Mouse (Mus musculus) liver, embryonic 14.5 days (tissue): ENCODE data around the gene Miip. TPM values are rescaled to one million over a fixed set of nuclear protein-coding genes. Genes with fewer than 3 reads are reported as not detected.
A peak's percentile ranks its signal among the peaks of the same experiment; 100 is the strongest.

Experiments used
- ATAC-seq: fragments of 200-750 bp; cut with Nextera tagmentation; 2 replicates; pipeline ENCODE4 v1.8.0; 2017; ENCODE audit warnings: moderate number of reproducible peaks, mild to moderate bottlenecking, moderate library complexity; ENCODE audit not compliant: insufficient read depth
- DNase-seq, 3 experiments: peaks; one replicate each; pipeline ENCODE4 v3.0.0-alpha.2; 2012 to 2013; ENCODE audit warnings: low read depth in 3 of 3, low spot score in 3 of 3
- H3K27ac ChIP-seq: fragments of 300-500 bp; sonication (generic); 2 replicates; pipeline ENCODE4 v1.5.1; 2014; ENCODE audit warnings: moderate library complexity, mild to moderate bottlenecking, control low read depth, inconsistent platforms
- H3K27me3 ChIP-seq: fragments of 300-500 bp; sonication (generic); 2 replicates; pipeline ENCODE4 v1.6.1; 2014; ENCODE audit warnings: mild to moderate bottlenecking, low read length, moderate library complexity; ENCODE audit not compliant: control insufficient read depth, insufficient read depth
- H3K36me3 ChIP-seq: fragments of 300-500 bp; sonication (generic); replicated peaks from 2 replicates; pipeline ENCODE4 v1.6.1; 2014; ENCODE audit warnings: low read depth; ENCODE audit not compliant: control insufficient read depth, insufficient read depth
- H3K4me1 ChIP-seq, 2 experiments: fragments of 200-500 bp in 1 of 2; fragments of 300-500 bp in 1 of 2; sonication (generic) in 1 of 2; replicated peaks; 2 replicates each; pipeline ENCODE4 v1.6.1; 2012 to 2014; ENCODE audit warnings: antibody characterized with exemption in 1 of 2, inconsistent platforms in 1 of 2, low read length in 1 of 2; ENCODE audit not compliant: control insufficient read depth in 2 of 2, insufficient read depth in 2 of 2
- H3K4me2 ChIP-seq: fragments of 300-500 bp; sonication (generic); 2 replicates; pipeline ENCODE4 v1.6.1; 2014; ENCODE audit warnings: low read depth, mild to moderate bottlenecking, control low read depth, moderate library complexity
- H3K4me3 ChIP-seq, 2 experiments: fragments of 200-500 bp in 1 of 2; fragments of 300-500 bp in 1 of 2; sonication (generic) in 1 of 2; 2 replicates each; pipeline ENCODE4 v1.5.1; 2012 to 2014; ENCODE audit warnings: low read depth in 2 of 2, low read length in 2 of 2, mild to moderate bottlenecking in 2 of 2, control low read depth in 1 of 2, inconsistent platforms in 1 of 2, moderate library complexity in 1 of 2; ENCODE audit not compliant: insufficient read depth in 1 of 2
- H3K9ac ChIP-seq: fragments of 300-500 bp; sonication (generic); replicated peaks from 2 replicates; pipeline ENCODE4 v1.6.1; 2014; ENCODE audit warnings: mild to moderate bottlenecking, control low read depth, moderate library complexity
- H3K9me3 ChIP-seq: fragments of 300-500 bp; sonication (generic); 2 replicates; pipeline ENCODE4 v1.6.1; 2016; ENCODE audit warnings: low read length, mixed read lengths; ENCODE audit not compliant: control insufficient read depth
- CTCF ChIP-seq: IDR thresholded peaks from 2 replicates; pipeline ENCODE4 v1.5.1; 2016; ENCODE audit warnings: antibody characterized with exemption, low read depth, control low read depth
- EP300 ChIP-seq: IDR thresholded peaks from 2 replicates; pipeline ENCODE4 v1.6.1; 2016; ENCODE audit warnings: antibody characterized with exemption, low read depth
- WGBS: fragments of 180-500 bp; shearing (Covaris S2); extraction: QIAGEN DNeasy Blood & Tissue Kit; methylation state at CpG from one replicate; pipeline ENCODE4 v1.1.7; 2014; ENCODE audit not compliant: insufficient replicate concordance; 5-methylcytosine and 5-hydroxymethylcytosine counted together
- polyA plus RNA-seq, 2 experiments: library from polyadenylated mRNA; depleted of rRNA in 1 of 2; stranded (reverse) in 1 of 2; unstranded in 1 of 2; fragments of >200 nt; fragmentation: Nextera tagmentation in 1 of 2; extraction: Ambion mirVana in 1 of 2; gene quantifications; 2 replicates each; pipeline versions ENCODE4 v1.2.1 to v1.2.3; 2012 to 2014

The Miip gene
- polyA plus RNA-seq, 2 experiments, result 18.5 to 33.8 TPM

GRCm38 (mm10) chr4:147814592-147815167 lies 53.9 kb downstream of the Miip start:
- Histone ChIP-seq H3K36me3 (no peaks in the 10 kb centered on the region), H3K4me3 (peak overlapping the region in 1 of 2 experiments; percentile 12; a peak in 1 of 4 replicates), H3K4me2 (peak overlapping the region; percentile 29; the same call in 1 of the 2 replicates), H3K9ac (no peak overlapping the region), H3K27ac (no peak overlapping the region), H3K4me1 (peaks cover 0 to 2% of the 10 kb centered on the region in 2 experiments; a peak in 1 of 4 replicates), H3K9me3 (no peaks in the 10 kb centered on the region), H3K27me3 (no peaks in the 10 kb centered on the region)
- WGBS, result 21% methylated on average over 2 of the region's 2 CpGs
- DNase-seq, result peak in 1 of 3 experiments; percentile 50
- TF ChIP-seq CTCF, result peak; percentile 69
- TF ChIP-seq EP300, result no peak
- ATAC-seq, result peak; percentile 27

GRCm38 (mm10) chr4:147813249-147813765 lies 55.3 kb downstream of the Miip start:
- no peak overlapping the region for H3K4me2 ChIP-seq
- no peaks in the 10 kb centered on the region for H3K9me3 ChIP-seq
- H3K27ac ChIP-seq, result no peak overlapping the region
- no peaks in the 10 kb centered on the region for H3K36me3 ChIP-seq
- 38% methylated on average over 5 of the region's 5 CpGs for WGBS
- H3K4me1 ChIP-seq, result peaks cover 0 to 3% of the 10 kb centered on the region in 2 experiments; a peak in 2 of 4 replicates
- DNase-seq (no peak), ATAC-seq (no peak)
- no peaks in the 10 kb centered on the region for H3K27me3 ChIP-seq
- H3K4me3 ChIP-seq, result no peak overlapping the region
- TF ChIP-seq CTCF (no peak), EP300 (no peak)
- H3K9ac ChIP-seq, result no peak overlapping the region

Other genes with a start within 250 kb of the Miip start
- 0.57 and 1.3 TPM in 2 replicates for gene Zfp979, start 226.3 kb downstream of the Miip start, polyA plus RNA-seq (2012; rRNA removed)
- 2.3 and 2.7 TPM in 2 replicates for gene Zfp979, start 226.3 kb downstream of the Miip start, polyA plus RNA-seq (2014; fragmentation: Nextera tagmentation; extraction: Ambion mirVana)
- not detected in 2 replicates for gene Zfp534, start 166.3 kb downstream of the Miip start, polyA plus RNA-seq (2012; rRNA removed)
- not detected in 2 replicates for gene Zfp534, start 166.3 kb downstream of the Miip start, polyA plus RNA-seq (2014; fragmentation: Nextera tagmentation; extraction: Ambion mirVana)
- 1.8 and 3.1 TPM in 2 replicates for gene Zfp984, start 59.0 kb downstream of the Miip start, polyA plus RNA-seq (2012; rRNA removed)
- 7.1 and 7.8 TPM in 2 replicates for gene Zfp984, start 59.0 kb downstream of the Miip start, polyA plus RNA-seq (2014; fragmentation: Nextera tagmentation; extraction: Ambion mirVana)
- 0.73 and 1.0 TPM in 2 replicates for gene Zfp933, start 20.4 kb downstream of the Miip start, polyA plus RNA-seq (2012; rRNA removed)
- gene Zfp933, start 20.4 kb downstream of the Miip start, polyA plus RNA-seq (2014; fragmentation: Nextera tagmentation; extraction: Ambion mirVana), result 1.2 and 1.8 TPM in 2 replicates
- gene Fv1, start 163 bp upstream of the Miip start, polyA plus RNA-seq (2012; rRNA removed), result 1.6 and 2.2 TPM in 2 replicates
- 1.5 and 1.6 TPM in 2 replicates for gene Fv1, start 163 bp upstream of the Miip start, polyA plus RNA-seq (2014; fragmentation: Nextera tagmentation; extraction: Ambion mirVana)
- gene Mfn2, start 35.9 kb upstream of the Miip start, polyA plus RNA-seq (2012; rRNA removed), result 7.5 and 8.6 TPM in 2 replicates
- 9.2 and 11.1 TPM in 2 replicates for gene Mfn2, start 35.9 kb upstream of the Miip start, polyA plus RNA-seq (2014; fragmentation: Nextera tagmentation; extraction: Ambion mirVana)
- gene Plod1, start 68.0 kb upstream of the Miip start, polyA plus RNA-seq (2012; rRNA removed), result 15.5 and 16.9 TPM in 2 replicates
- gene Plod1, start 68.0 kb upstream of the Miip start, polyA plus RNA-seq (2014; fragmentation: Nextera tagmentation; extraction: Ambion mirVana), result 20.2 and 23.7 TPM in 2 replicates
- 18.8 and 23.7 TPM in 2 replicates for gene 2510039O18Rik, start 72.1 kb upstream of the Miip start, polyA plus RNA-seq (2012; rRNA removed)
- gene 2510039O18Rik, start 72.1 kb upstream of the Miip start, polyA plus RNA-seq (2014; fragmentation: Nextera tagmentation; extraction: Ambion mirVana), result 7.8 and 8.1 TPM in 2 replicates
- not detected in 2 replicates for gene Nppb, start 117.0 kb upstream of the Miip start, polyA plus RNA-seq (2012; rRNA removed)
- not detected in 2 replicates for gene Nppb, start 117.0 kb upstream of the Miip start, polyA plus RNA-seq (2014; fragmentation: Nextera tagmentation; extraction: Ambion mirVana)
- gene Nppa, start 131.9 kb upstream of the Miip start, polyA plus RNA-seq (2012; rRNA removed), result not detected in 2 replicates
- not detected in 2 replicates for gene Nppa, start 131.9 kb upstream of the Miip start, polyA plus RNA-seq (2014; fragmentation: Nextera tagmentation; extraction: Ambion mirVana)
- gene Clcn6, start 170.0 kb upstream of the Miip start, polyA plus RNA-seq (2012; rRNA removed), result 2.4 and 2.7 TPM in 2 replicates
- gene Clcn6, start 170.0 kb upstream of the Miip start, polyA plus RNA-seq (2014; fragmentation: Nextera tagmentation; extraction: Ambion mirVana), result 0.66 and 1.0 TPM in 2 replicates
- gene Mthfr, start 170.3 kb upstream of the Miip start, polyA plus RNA-seq (2012; rRNA removed), result 9.1 and 9.2 TPM in 2 replicates
- 7.0 and 7.7 TPM in 2 replicates for gene Mthfr, start 170.3 kb upstream of the Miip start, polyA plus RNA-seq (2014; fragmentation: Nextera tagmentation; extraction: Ambion mirVana)
- 4.0 and 4.1 TPM in 2 replicates for gene Agtrap, start 219.2 kb upstream of the Miip start, polyA plus RNA-seq (2012; rRNA removed)
- 8.2 and 9.9 TPM in 2 replicates for gene Agtrap, start 219.2 kb upstream of the Miip start, polyA plus RNA-seq (2014; fragmentation: Nextera tagmentation; extraction: Ambion mirVana)